Mouse (Mus musculus) ES-E14 (cell line): ENCODE results near the gene Col4a2. TPM values are rescaled to one million over a fixed set of nuclear protein-coding genes. Genes with fewer than 3 reads are reported as not detected.

Experiments
- DNase-seq: peaks from one replicate; pipeline ENCODE4 v3.0.0-alpha.2; 2013; ENCODE audit warnings: low read depth, low spot score
- H3K27ac ChIP-seq: 2 replicates; pipeline ENCODE4 v1.5.1; 2012; ENCODE audit warnings: low read depth, mild to moderate bottlenecking, low read length, moderate library complexity, mixed read lengths; ENCODE audit not compliant: poor library complexity, insufficient read depth, severe bottlenecking
- H3K36me3 ChIP-seq: 2 replicates; pipeline ENCODE4 v1.6.1; 2012; ENCODE audit warnings: mild to moderate bottlenecking, low read length, moderate library complexity, mixed read lengths; ENCODE audit not compliant: control insufficient read depth, poor library complexity, insufficient read depth, severe bottlenecking
- H3K4me1 ChIP-seq, 2 experiments: fragments of 150-350 bp in 1 of 2; sonication (generic) in 1 of 2; 2 replicates each; pipeline ENCODE4 v1.6.1; 2012; ENCODE audit warnings: low read length in 2 of 2, mild to moderate bottlenecking in 1 of 2, mixed read lengths in 1 of 2; ENCODE audit not compliant: control insufficient read depth in 2 of 2, insufficient read depth in 2 of 2, poor library complexity in 1 of 2
- H3K4me3 ChIP-seq, 2 experiments: fragments of 150-350 bp in 1 of 2; sonication (generic) in 1 of 2; 2 replicates each; pipeline ENCODE4 v1.5.1; 2012; ENCODE audit warnings: low read length in 2 of 2, low read depth in 1 of 2, mild to moderate bottlenecking in 1 of 2, mixed read lengths in 1 of 2; ENCODE audit not compliant: insufficient read depth in 1 of 2, poor library complexity in 1 of 2, severe bottlenecking in 1 of 2
- H3K9ac ChIP-seq: 2 replicates; pipeline ENCODE4 v1.6.1; 2012; ENCODE audit warnings: low read depth, mild to moderate bottlenecking, low read length, mixed read lengths; ENCODE audit not compliant: poor library complexity, insufficient read depth, severe bottlenecking
- H3K9me3 ChIP-seq: fragments of 150-350 bp; sonication (generic); 2 replicates; pipeline ENCODE4 v1.6.1; 2012; ENCODE audit warnings: low read depth, mild to moderate bottlenecking, low read length; ENCODE audit not compliant: control insufficient read depth, insufficient read depth
- CHD2 ChIP-seq: IDR thresholded peaks from 2 replicates; pipeline ENCODE4 v1.6.1; 2014; ENCODE audit warnings: mild to moderate bottlenecking, low read depth, low read length, inconsistent platforms
- HCFC1 ChIP-seq: IDR thresholded peaks from 2 replicates; pipeline ENCODE4 v1.6.1; 2012; ENCODE audit warnings: low read length, inconsistent platforms, borderline replicate concordance; ENCODE audit not compliant: insufficient read depth
- MAFK ChIP-seq: IDR thresholded peaks from 2 replicates; pipeline ENCODE4 v1.6.1; 2014; ENCODE audit warnings: mild to moderate bottlenecking, low read depth, low read length, inconsistent platforms; ENCODE audit not compliant: insufficient read depth
- ZC3H11A ChIP-seq: IDR thresholded peaks from 2 replicates; pipeline ENCODE4 v1.6.1; 2012; ENCODE audit warnings: low read depth, mild to moderate bottlenecking, inconsistent platforms, low read length, borderline replicate concordance
- ZNF384 ChIP-seq: IDR thresholded peaks from 2 replicates; pipeline ENCODE4 v1.6.1; 2012; ENCODE audit warnings: low read depth, low read length, inconsistent platforms
- in situ Hi-C, 2 experiments: fragments of 600-800 bp; cut with MboI; formaldehyde crosslinking; loops; one replicate each; pipeline ENCODE4 v1.15.1; 2025; ENCODE audit warnings: low sequenced_read_pairs in 2 of 2, inconsistent platforms in 1 of 2; ENCODE audit not compliant: unreplicated experiment in 2 of 2
- total RNA-seq: library from RNA; depleted of rRNA; stranded (reverse); fragments of 300-350 nt; gene quantifications from 2 replicates; pipeline ENCODE4 v1.2.3, GENCODE M21; 2012

Col4a2 gene
- total RNA-seq, 1 experiment = 102 TPM

DNA sequence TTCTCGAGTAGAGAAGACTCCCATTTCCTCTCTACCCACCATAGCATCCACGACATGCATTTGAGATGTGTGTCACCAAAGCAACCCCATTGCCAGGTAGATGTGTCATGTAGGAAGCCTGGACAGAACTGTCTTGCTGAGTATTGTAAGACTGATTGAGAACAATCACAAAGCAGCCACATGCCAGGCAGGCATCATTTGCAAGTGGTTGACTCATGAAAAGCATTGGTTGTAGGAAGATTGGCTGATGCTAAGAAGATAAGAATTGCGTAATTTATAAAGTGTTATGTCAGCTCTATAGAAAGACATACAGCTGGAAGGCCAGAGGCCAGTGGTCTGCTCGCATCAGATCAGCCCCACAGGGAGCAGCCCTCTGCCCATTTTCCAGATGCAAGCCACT lies 22.6 kb downstream of the Col4a2 start:
- in situ Hi-C loops = no loop called here
- peaks cover 0 to 3% of the 10 kb centered on the region in 2 experiments; a peak in 1 of 4 replicates for H3K4me1 ChIP-seq
- TF ChIP-seq ZNF384 = no peak
- TF ChIP-seq MAFK = no peak

DNA sequence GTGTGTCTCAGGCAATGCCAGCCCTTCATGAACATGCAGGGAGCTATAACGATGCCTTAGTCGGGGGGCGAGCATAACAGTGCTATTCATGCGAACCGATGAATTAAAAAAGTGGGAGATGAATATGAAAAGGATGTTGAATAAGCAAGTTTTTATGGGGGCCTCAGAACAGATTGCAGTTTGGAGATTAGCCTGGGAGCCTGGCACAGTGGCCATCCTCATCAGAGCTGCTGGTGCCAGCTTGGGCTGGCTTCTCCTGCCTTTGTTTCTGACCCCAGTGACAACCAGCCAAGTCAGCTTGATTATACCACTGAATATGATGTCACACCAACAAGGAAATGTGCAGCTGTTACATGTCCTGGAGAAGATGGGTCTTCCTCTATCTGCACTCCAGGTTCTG lies 23.7 kb downstream of the Col4a2 start:
- in situ Hi-C loops = no loop called here
- Histone ChIP-seq H3K36me3 (no peaks in the 10 kb centered on the region), H3K4me3 (no peak overlapping the region), H3K9me3 (no peaks in the 10 kb centered on the region), H3K4me1 (peaks cover 0 to 4% of the 10 kb centered on the region in 2 experiments; a peak in 2 of 4 replicates), H3K9ac (no peak overlapping the region), H3K27ac (no peak overlapping the region)
- TF ChIP-seq HCFC1 (no peak), MAFK (no peak), CHD2 (no peak), ZC3H11A (no peak), ZNF384 (no peak)
- DNase-seq = no peak

More for the DNA sequence above, 22.6 kb downstream of the Col4a2 start:
- Histone ChIP-seq H3K9me3 (no peaks in the 10 kb centered on the region), H3K4me3 (no peak overlapping the region), H3K27ac (no peak overlapping the region), H3K9ac (no peak overlapping the region), H3K36me3 (no peaks in the 10 kb centered on the region)
- DNase-seq = no peak

DNA sequence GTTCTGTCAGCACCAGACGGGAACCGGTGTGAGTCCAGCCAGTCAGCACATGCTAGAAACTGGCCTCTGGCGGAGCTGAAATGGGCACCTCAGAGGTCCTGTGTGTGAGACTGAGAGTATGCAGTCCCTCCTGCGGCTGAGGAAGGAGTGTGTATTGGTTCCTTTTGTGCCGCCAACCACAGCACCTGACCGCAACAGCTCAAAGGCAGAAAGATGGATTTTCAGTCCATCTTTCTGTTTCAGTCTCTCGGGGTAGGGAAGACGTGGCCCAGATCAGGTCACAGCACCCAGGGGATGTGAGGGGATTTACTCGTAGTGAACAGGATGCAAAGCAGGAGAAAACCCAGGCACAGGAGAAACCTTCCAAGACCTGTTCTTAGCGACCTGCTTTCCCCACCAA lies 25.0 kb downstream of the Col4a2 start:
- Histone ChIP-seq H3K9ac (no peak overlapping the region), H3K9me3 (no peaks in the 10 kb centered on the region), H3K27ac (no peak overlapping the region), H3K36me3 (no peaks in the 10 kb centered on the region), H3K4me1 (peaks cover 0 to 4% of the 10 kb centered on the region in 2 experiments; a peak in 2 of 4 replicates), H3K4me3 (no peak overlapping the region)
- no peak for DNase-seq
- TF ChIP-seq ZNF384 (no peak), CHD2 (no peak), HCFC1 (no peak), ZC3H11A (no peak), MAFK (no peak)
- in situ Hi-C loops = no loop called here

DNA sequence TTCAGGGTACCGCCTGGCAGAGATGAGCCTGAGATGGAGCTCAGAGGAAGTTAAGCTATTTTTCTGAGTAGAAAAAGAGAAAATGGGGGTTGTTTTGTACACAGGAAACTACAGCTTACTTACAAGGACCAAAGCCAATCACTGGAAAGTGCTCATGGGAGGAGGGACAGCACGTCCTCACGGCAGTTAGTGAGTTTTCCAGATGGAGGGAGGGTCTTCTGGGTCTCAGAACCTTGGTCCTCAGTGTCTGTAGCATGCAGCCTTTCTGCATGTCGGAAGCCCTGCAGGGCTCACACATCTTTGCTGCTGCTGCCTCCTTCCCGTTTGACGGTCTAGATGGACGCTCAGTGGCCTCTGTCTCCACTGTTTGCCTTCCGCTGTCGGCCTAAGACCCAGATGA lies 25.9 kb downstream of the Col4a2 start:
- Histone ChIP-seq H3K27ac (no peak overlapping the region), H3K4me1 (peaks cover 0 to 4% of the 10 kb centered on the region in 2 experiments; a peak in 2 of 4 replicates), H3K36me3 (no peaks in the 10 kb centered on the region), H3K4me3 (no peak overlapping the region), H3K9ac (no peak overlapping the region), H3K9me3 (no peaks in the 10 kb centered on the region)
- no peak for DNase-seq
- in situ Hi-C loops = no loop called here
- TF ChIP-seq ZNF384 (no peak), MAFK (no peak), CHD2 (no peak), ZC3H11A (no peak), HCFC1 (no peak)

DNA sequence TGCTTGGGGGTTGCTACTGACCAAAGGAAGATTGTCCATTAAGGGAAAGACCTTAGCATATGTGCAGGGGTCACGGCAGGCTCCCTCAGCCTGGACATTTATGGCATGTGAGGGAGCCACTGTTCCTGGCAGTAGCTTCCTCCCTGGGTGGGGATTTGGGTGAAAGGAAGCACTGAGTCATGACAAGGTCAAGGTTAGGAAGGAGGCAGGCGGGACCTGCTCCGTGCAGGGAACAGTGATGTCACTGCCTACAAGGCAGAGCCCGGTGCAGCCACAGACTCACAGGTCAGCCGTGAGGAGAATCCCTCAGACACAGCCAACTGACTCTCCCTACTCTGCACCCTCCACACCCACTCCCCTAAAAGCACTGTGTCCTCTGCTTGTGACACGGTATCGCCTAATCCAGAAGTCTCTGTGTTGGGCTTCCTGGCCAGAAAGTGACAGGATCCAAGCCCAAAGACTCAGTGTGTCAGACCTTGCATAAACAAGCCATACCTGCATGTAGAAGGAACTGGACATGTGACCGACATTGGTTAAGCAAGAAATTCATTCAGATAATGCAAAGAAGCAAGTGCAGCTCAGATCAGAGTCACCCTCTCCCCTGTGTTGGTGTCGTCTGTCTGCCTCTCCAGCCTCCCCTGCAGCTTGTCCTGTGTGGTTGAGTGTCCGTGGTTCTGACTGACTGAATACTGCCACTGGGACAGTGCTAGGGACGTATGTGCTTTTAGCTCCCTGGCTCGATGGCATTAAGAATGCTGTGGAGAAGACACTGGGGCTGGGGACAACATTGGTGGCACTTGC lies 27.9 kb downstream of the Col4a2 start:
- no peaks in the 10 kb centered on the region for H3K36me3 ChIP-seq
- no peaks in the 10 kb centered on the region for H3K9me3 ChIP-seq
- no peak for TF ChIP-seq MAFK
- no peak for TF ChIP-seq ZNF384
- TF ChIP-seq HCFC1 = no peak
- TF ChIP-seq ZC3H11A = no peak
- no peak for TF ChIP-seq CHD2
- no peak overlapping the region for H3K4me3 ChIP-seq
- H3K27ac ChIP-seq = no peak overlapping the region
- H3K4me1 ChIP-seq = peaks cover 0 to 4% of the 10 kb centered on the region in 2 experiments; a peak in 2 of 4 replicates
- no peak for DNase-seq
- in situ Hi-C loops = no loop called here
- H3K9ac ChIP-seq = no peak overlapping the region
